ENCODE assay signal across 26 mouse cellular contexts in genomic region chr4:134067833-134068544, GRCm38 (mm10). TPM values are rescaled to one million over a fixed set of nuclear protein-coding genes. Genes with fewer than 3 reads are reported as not detected.
A peak's percentile ranks its signal among the peaks of the same experiment; 100 is the strongest.
DNase-seq lines count a peak whose midpoint lies in the region; ATAC-seq and TF ChIP-seq lines count a peak whose summit lies in the region.
"Had no signal": no experiment of that assay in that cellular context is flagged by ENCODE, and none has a peak within 500 bp of the region (broad histone marks: within the 10 kb centered on the region; RNA-seq: fewer than 3 reads in every experiment).

No protein-coding gene starts in this region.

- no peak overlapping the region for H3K4me2 ChIP-seq in embryonic facial prominence, embryonic 15.5 days (replicated peaks)
- peak overlapping the region; percentile 19; the same call in 1 of the 2 replicates for H3K4me2 ChIP-seq in stomach, embryonic 15.5 days
- no peak overlapping the region for H3K4me2 ChIP-seq in forebrain, embryonic 16.5 days (ENCODE audit: low read length)
- H3K4me2 ChIP-seq: heart, embryonic 11.5 days; kidney, embryonic 15.5 days; liver, embryonic 15.5 days; midbrain, embryonic 11.5 days had no signal

- no peak overlapping the region for H3K4me3 ChIP-seq in embryonic facial prominence, embryonic 15.5 days (replicated peaks)
- no peak overlapping the region for H3K4me3 ChIP-seq in stomach, embryonic 15.5 days (replicated peaks)
- H3K4me3 ChIP-seq in heart, adult 2 months = no peak overlapping the region
- H3K4me3 ChIP-seq in forebrain, embryonic 16.5 days (replicated peaks; ENCODE audit: low read length) = no peak overlapping the region
- H3K4me3 ChIP-seq: kidney, embryonic 15.5 days; limb, embryonic 15.5 days; liver, embryonic 15.5 days had no signal

- H3K4me1 ChIP-seq in embryonic facial prominence, embryonic 15.5 days = peaks cover 9% of the 10 kb centered on the region; the same call in 1 of the 2 replicates
- peaks cover 9% of the 10 kb centered on the region; the same call in 1 of the 2 replicates for H3K4me1 ChIP-seq in stomach, embryonic 15.5 days
- no peaks in the 10 kb centered on the region for H3K4me1 ChIP-seq in heart, adult 2 months (ENCODE audit: control insufficient read depth, insufficient read depth, low read length)
- H3K4me1 ChIP-seq in forebrain, embryonic 16.5 days (replicated peaks; ENCODE audit: control insufficient read depth, insufficient read depth, low read length) = peaks cover 2% of the 10 kb centered on the region; the same call in 1 of the 2 replicates
- H3K4me1 ChIP-seq: liver, embryonic 15.5 days had no signal

- DNase-seq in lung, postnatal 36 days = peak; percentile 42
- DNase-seq in lung, postnatal 10 days = no peak
- DNase-seq in R1 (ENCODE audit: low read depth, low spot score) = peak; percentile 79
- no peak for DNase-seq in heart, adult 2 months
- DNase-seq: adrenal gland, adult 2 months; cerebellum, adult 11-12 months; cerebellum, postnatal 14 days; left cerebral cortex, postnatal 4 days had no signal

- no peak for TF ChIP-seq POLR2A in heart, adult 2 months (IDR thresholded peaks at IDR 0.05; ENCODE audit: insufficient read depth, low read depth, low read length)

- no peak overlapping the region for H3K27ac ChIP-seq in embryonic facial prominence, embryonic 15.5 days (replicated peaks)
- peak overlapping the region; percentile 61; the same call in 1 of the 2 replicates for H3K27ac ChIP-seq in stomach, embryonic 15.5 days
- H3K27ac ChIP-seq in heart, adult 2 months = no peak overlapping the region
- H3K27ac ChIP-seq in forebrain, embryonic 16.5 days (ENCODE audit: low read length) = no peak overlapping the region
- H3K27ac ChIP-seq: kidney, embryonic 15.5 days; limb, embryonic 15.5 days; liver, embryonic 15.5 days had no signal

- H3K9ac ChIP-seq in embryonic facial prominence, embryonic 15.5 days = no peak overlapping the region
- H3K9ac ChIP-seq in stomach, embryonic 15.5 days = no peak overlapping the region
- no peak overlapping the region for H3K9ac ChIP-seq in heart, adult 2 months (ENCODE audit: low read depth, low read length)
- H3K9ac ChIP-seq in forebrain, embryonic 16.5 days (replicated peaks; ENCODE audit: low read depth, low read length) = no peak overlapping the region
- H3K9ac ChIP-seq: kidney, embryonic 15.5 days; limb, embryonic 15.5 days; liver, embryonic 15.5 days had no signal

- peaks cover 13% of the 10 kb centered on the region for H3K27me3 ChIP-seq in embryonic facial prominence, embryonic 15.5 days
- H3K27me3 ChIP-seq in stomach, embryonic 15.5 days (replicated peaks) = no peaks in the 10 kb centered on the region; the same call in 1 of the 2 replicates
- H3K27me3 ChIP-seq in heart, adult 2 months (ENCODE audit: control insufficient read depth, insufficient read depth, low read length) = no peaks in the 10 kb centered on the region; the same call in 1 of the 2 replicates
- H3K27me3 ChIP-seq in forebrain, embryonic 16.5 days (replicated peaks; ENCODE audit: control insufficient read depth, insufficient read depth, low read length) = peaks cover 2% of the 10 kb centered on the region; the same call in 1 of the 2 replicates

- no peaks in the 10 kb centered on the region for H3K36me3 ChIP-seq in embryonic facial prominence, embryonic 15.5 days
- no peaks in the 10 kb centered on the region for H3K36me3 ChIP-seq in stomach, embryonic 15.5 days
- no peaks in the 10 kb centered on the region for H3K36me3 ChIP-seq in heart, adult 2 months (ENCODE audit: control insufficient read depth, insufficient read depth, low read length)
- no peaks in the 10 kb centered on the region for H3K36me3 ChIP-seq in forebrain, embryonic 16.5 days (ENCODE audit: control insufficient read depth, insufficient read depth)
- H3K36me3 ChIP-seq: kidney, embryonic 15.5 days; limb, embryonic 15.5 days; liver, embryonic 15.5 days had no signal

- 70% methylated on average over 7 of the region's 7 CpGs for WGBS in embryonic facial prominence, embryonic 15.5 days
- 66% methylated on average over 7 of the region's 7 CpGs for WGBS in stomach, embryonic 15.5 days
- 82% methylated on average over 7 of the region's 7 CpGs for WGBS in heart, adult 2 months
- 84% methylated on average over 7 of the region's 7 CpGs for WGBS in forebrain, embryonic 16.5 days

- no peak for TF ChIP-seq CTCF in heart, adult 2 months (IDR thresholded peaks at IDR 0.05)

- 0 out of 2 replicates have a peak, but pooled peaks have one; percentile 18 for ATAC-seq in embryonic facial prominence, embryonic 15.5 days (ENCODE audit: insufficient number of reproducible peaks, low FRiP score, low TSS enrichment, low read depth)
- ATAC-seq in stomach, embryonic 15.5 days (ENCODE audit: insufficient read depth, low FRiP score, low read depth) = 0 out of 2 replicates have a peak, but pooled peaks have one; percentile 37
- no peak for ATAC-seq in forebrain, embryonic 16.5 days
- ATAC-seq: forebrain, embryonic 14.5 days; hindbrain, embryonic 16.5 days had no signal

- H3K9me3 ChIP-seq in embryonic facial prominence, embryonic 15.5 days (replicated peaks) = no peaks in the 10 kb centered on the region
- H3K9me3 ChIP-seq in stomach, embryonic 15.5 days = no peaks in the 10 kb centered on the region
- no peaks in the 10 kb centered on the region for H3K9me3 ChIP-seq in forebrain, embryonic 16.5 days (ENCODE audit: control insufficient read depth, low read length)
- H3K9me3 ChIP-seq: kidney, embryonic 15.5 days; limb, embryonic 15.5 days; liver, embryonic 15.5 days had no signal

- TF ChIP-seq EP300 in heart, adult 2 months (IDR thresholded peaks at IDR 0.05; ENCODE audit: insufficient read depth, low read depth, low read length) = no peak

- no peaks in the 10 kb centered on the region for H3K79me2 ChIP-seq in heart, adult 2 months (replicated peaks; ENCODE audit: control insufficient read depth, insufficient read depth, low read length)

- intact Hi-C loops in heart, adult 2 months (cut with DNase I) = no loop called here

RNA-seq across cellular contexts. Expression of gene Crybg2, which starts 7.4 kb away (rescaled TPM):
- 12.4 and 16.7 TPM in 2 replicates for polyA plus RNA-seq in embryonic facial prominence, embryonic 15.5 days (2015; fragmentation: Nextera tagmentation; extraction: Ambion mirVana)
- 11.1 and 11.9 TPM in 2 replicates for polyA plus RNA-seq in stomach, embryonic 15.5 days (2015; fragmentation: Nextera tagmentation; extraction: Ambion mirVana)
- total RNA-seq in heart, adult 2 months (2021) = not detected
- 0.49 TPM in 1 of 2 replicates, not detected in the other for polyA plus RNA-seq in heart, adult 2 months (2012; rRNA removed)
- 1.2 and 1.6 TPM in 2 replicates for polyA plus RNA-seq in forebrain, embryonic 16.5 days (2015; fragmentation: Nextera tagmentation; extraction: Ambion mirVana)
- total RNA-seq: gastrocnemius, adult 8-10 months had no signal
- polyA plus RNA-seq: heart, postnatal 0 days had no signal

RNA-seq across cellular contexts. Expression of gene Zfp683, which starts 14.4 kb away (rescaled TPM):
- not detected in 2 replicates for polyA plus RNA-seq in embryonic facial prominence, embryonic 15.5 days (2015; fragmentation: Nextera tagmentation; extraction: Ambion mirVana)
- not detected in 2 replicates for polyA plus RNA-seq in stomach, embryonic 15.5 days (2015; fragmentation: Nextera tagmentation; extraction: Ambion mirVana)
- not detected for total RNA-seq in heart, adult 2 months (2021)
- polyA plus RNA-seq in heart, adult 2 months (2012; rRNA removed) = not detected in 2 replicates
- polyA plus RNA-seq in forebrain, embryonic 16.5 days (2015; fragmentation: Nextera tagmentation; extraction: Ambion mirVana) = not detected in 2 replicates
- total RNA-seq: adrenal gland, postnatal 4 days; gastrocnemius, adult 8-10 months; granulocyte monocyte progenitor cell, adult 5-6 weeks; hematopoietic stem cell, adult 5-6 weeks; left cerebral cortex, postnatal 4 days; midbrain, postnatal 0 days had no signal
- polyA plus RNA-seq: embryonic facial prominence, embryonic 14.5 days; forebrain, embryonic 14.5 days; heart, embryonic 11.5 days; heart, postnatal 0 days; hindbrain, embryonic 16.5 days; kidney, embryonic 15.5 days; limb, embryonic 15.5 days; liver, embryonic 15.5 days; midbrain, embryonic 11.5 days; midbrain, postnatal 0 days; neural tube, embryonic 14.5 days had no signal

RNA-seq across cellular contexts. Expression of gene Cd52, which starts 26.9 kb away (rescaled TPM):
- 17.1 and 17.9 TPM in 2 replicates for polyA plus RNA-seq in embryonic facial prominence, embryonic 15.5 days (2015; fragmentation: Nextera tagmentation; extraction: Ambion mirVana)
- polyA plus RNA-seq in stomach, embryonic 15.5 days (2015; fragmentation: Nextera tagmentation; extraction: Ambion mirVana) = 34.8 and 39.7 TPM in 2 replicates
- total RNA-seq in heart, adult 2 months (2021) = 1 to 10 TPM; 4.1 to 5.8 TPM
- polyA plus RNA-seq in heart, adult 2 months (2012; rRNA removed) = 9.0 and 19.2 TPM in 2 replicates
- polyA plus RNA-seq in forebrain, embryonic 16.5 days (2015; fragmentation: Nextera tagmentation; extraction: Ambion mirVana) = 0.91 and 1.4 TPM in 2 replicates

RNA-seq across cellular contexts. Expression of gene Ubxn11, which starts 34.4 kb away (rescaled TPM):
- 16.9 and 23.7 TPM in 2 replicates for polyA plus RNA-seq in embryonic facial prominence, embryonic 15.5 days (2015; fragmentation: Nextera tagmentation; extraction: Ambion mirVana)
- polyA plus RNA-seq in stomach, embryonic 15.5 days (2015; fragmentation: Nextera tagmentation; extraction: Ambion mirVana) = 4.3 and 5.7 TPM in 2 replicates
- 1 to 10 TPM; 1.6 to 2.1 TPM for total RNA-seq in heart, adult 2 months (2021)
- 3.3 and 6.9 TPM in 2 replicates for polyA plus RNA-seq in heart, adult 2 months (2012; rRNA removed)
- 13.3 and 13.6 TPM in 2 replicates for polyA plus RNA-seq in forebrain, embryonic 16.5 days (2015; fragmentation: Nextera tagmentation; extraction: Ambion mirVana)

RNA-seq across cellular contexts. Expression of gene Lin28a, which starts 49.3 kb away (rescaled TPM):
- polyA plus RNA-seq in embryonic facial prominence, embryonic 15.5 days (2015; fragmentation: Nextera tagmentation; extraction: Ambion mirVana) = not detected in 2 replicates
- polyA plus RNA-seq in stomach, embryonic 15.5 days (2015; fragmentation: Nextera tagmentation; extraction: Ambion mirVana) = 0.12 and 0.17 TPM in 2 replicates
- not detected for total RNA-seq in heart, adult 2 months (2021)
- polyA plus RNA-seq in heart, adult 2 months (2012; rRNA removed) = not detected in 2 replicates
- polyA plus RNA-seq in forebrain, embryonic 16.5 days (2015; fragmentation: Nextera tagmentation; extraction: Ambion mirVana) = not detected in 2 replicates
- total RNA-seq: adrenal gland, adult 2 months; left cerebral cortex, postnatal 4 days had no signal
- polyA plus RNA-seq: adrenal gland, adult 2 months; embryonic facial prominence, embryonic 14.5 days; forebrain, embryonic 14.5 days; limb, embryonic 15.5 days had no signal

Comparison
In these comparisons a context has a peak if more than half of its experiments do, and no peak if none do; other contexts are left out.
1. DNase-seq: peak in lung, postnatal 36 days (single experiment) and R1 (single experiment); none in lung, postnatal 10 days (single experiment) and heart, adult 2 months (0 of 2).